In the genomic region with DNA sequence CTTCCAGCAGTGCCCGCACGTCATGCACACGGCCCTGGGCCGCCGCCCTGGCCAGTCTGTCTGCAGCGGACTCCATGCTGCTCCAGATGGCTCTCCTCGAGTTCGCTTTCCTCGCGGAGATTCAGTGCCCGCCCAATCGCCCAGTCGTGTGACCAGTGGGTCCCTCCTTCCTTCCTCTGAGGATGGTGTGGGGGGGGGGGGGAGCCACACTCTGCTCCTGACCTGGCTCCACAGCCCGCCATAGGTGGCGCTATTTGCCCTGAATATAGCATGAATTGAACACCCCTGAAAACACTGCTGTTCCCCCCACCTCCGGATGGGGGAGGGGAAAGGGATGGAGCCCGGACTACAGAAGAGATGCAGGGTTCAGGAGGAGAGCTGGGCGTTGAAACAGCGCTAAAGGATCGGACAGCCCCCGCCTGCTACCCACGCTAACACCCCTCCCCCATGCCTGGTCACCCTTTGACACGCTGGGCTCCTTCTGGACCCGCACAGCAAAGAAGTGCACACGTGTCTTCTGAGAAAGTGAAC, we compare ENCODE assay signal across 8 mouse cellular contexts. TPM values are rescaled to one million over a fixed set of nuclear protein-coding genes. Genes with fewer than 3 reads are reported as not detected.
A peak's percentile ranks its signal among the peaks of the same experiment; 100 is the strongest.
DNase-seq lines count a peak whose midpoint lies in the region; ATAC-seq and TF ChIP-seq lines count a peak whose summit lies in the region.

No protein-coding gene starts in this region.

- peak overlapping the region; percentile 66 to 75 for H3K4me3 ChIP-seq in MEL (ENCODE audit: control insufficient read depth in 1 of 2, insufficient read depth in 1 of 2, low read depth in 2 of 2, low read length in 2 of 2)
- H3K4me3 ChIP-seq in forebrain, embryonic 10.5 days: peak overlapping the region; percentile 22; the same call in 1 of the 2 replicates
- no peak overlapping the region for H3K4me3 ChIP-seq in intestine, embryonic 16.5 days (ENCODE audit: low read length)

- peak; percentile 38 to 84 (median 82); a peak in 5 of 6 replicates for TF ChIP-seq CTCF in MEL (IDR thresholded peaks at IDR 0.05 in 2 of 3, conservative IDR thresholded peaks at IDR 0.05 in 1 of 3; ENCODE audit: control insufficient read depth in 1 of 3, insufficient read depth in 1 of 3, low read depth in 2 of 3, low read length in 3 of 3, poor library complexity in 1 of 3, severe bottlenecking in 1 of 3)

- peak; percentile 54 for TF ChIP-seq RAD21 in MEL (IDR thresholded peaks at IDR 0.05; ENCODE audit: low read depth, low read length)

- WGBS in forebrain, embryonic 10.5 days: under 1% methylated on average over 25 of the region's 25 CpGs
- WGBS in intestine, embryonic 16.5 days: 1% methylated on average over 25 of the region's 25 CpGs

- H3K36me3 ChIP-seq in MEL (ENCODE audit: control insufficient read depth in 1 of 2, insufficient read depth in 2 of 2, low read length in 2 of 2): peaks cover 0 to 27% of the 10 kb centered on the region in 2 experiments; a peak in 3 of 4 replicates
- no peaks in the 10 kb centered on the region for H3K36me3 ChIP-seq in forebrain, embryonic 10.5 days (replicated peaks)
- no peaks in the 10 kb centered on the region for H3K36me3 ChIP-seq in intestine, embryonic 16.5 days (ENCODE audit: control insufficient read depth, insufficient read depth, low read length)

- no peaks in the 10 kb centered on the region for H3K27me3 ChIP-seq in MEL (ENCODE audit: control insufficient read depth in 1 of 2, insufficient read depth in 2 of 2, low read length in 2 of 2)
- peaks cover 99% of the 10 kb centered on the region for H3K27me3 ChIP-seq in forebrain, embryonic 10.5 days (ENCODE audit: poor library complexity, severe bottlenecking)
- H3K27me3 ChIP-seq in intestine, embryonic 16.5 days (replicated peaks; ENCODE audit: control insufficient read depth, insufficient read depth, low read length): peaks cover 55% of the 10 kb centered on the region

- DNase-seq in 3T3-L1 (ENCODE audit: low read depth, low spot score): peak; percentile 97
- peak; percentile 91 for DNase-seq in MEL (ENCODE audit: low read depth, low spot score)
- DNase-seq in forebrain, embryonic 10.5 days (ENCODE audit: extremely low spot score, low spot score): no peak
- peak; percentile 57 for DNase-seq in testis, postnatal 10 days (ENCODE audit: low spot score)
- no peak for DNase-seq in right cerebral cortex, adult 2 months (ENCODE audit: low spot score in 2 of 2)
- no peak for DNase-seq in urinary bladder, postnatal 36 days (ENCODE audit: low spot score in 2 of 2)

- H3K79me2 ChIP-seq in MEL (ENCODE audit: control insufficient read depth, insufficient read depth, low read length, poor library complexity): peaks cover 9% of the 10 kb centered on the region

- no peaks in the 10 kb centered on the region for H3K9me3 ChIP-seq in MEL (replicated peaks; ENCODE audit: insufficient read depth, low read length)
- H3K9me3 ChIP-seq in forebrain, embryonic 10.5 days: peaks cover 2% of the 10 kb centered on the region; the same call in 1 of the 2 replicates
- H3K9me3 ChIP-seq in intestine, embryonic 16.5 days (ENCODE audit: control insufficient read depth, low read length): no peaks in the 10 kb centered on the region

- 0 out of 4 replicates have a peak, but pooled peaks of 1 of the 2 experiments have one; percentile 37 for TF ChIP-seq POLR2A in MEL (IDR thresholded peaks at IDR 0.05; ENCODE audit: control insufficient read depth in 1 of 2, insufficient read depth in 1 of 2, low read depth in 1 of 2, low read length in 2 of 2, poor library complexity in 1 of 2)

- peak overlapping the region; percentile 71 for H3K27ac ChIP-seq in MEL (ENCODE audit: control insufficient read depth, low read depth, low read length)
- no peak overlapping the region for H3K27ac ChIP-seq in forebrain, embryonic 10.5 days
- H3K27ac ChIP-seq in intestine, embryonic 16.5 days (ENCODE audit: low read length): no peak overlapping the region

- ATAC-seq in intestine, embryonic 16.5 days: peak; percentile 67
- ATAC-seq in megakaryocyte progenitor cell, adult 5-6 weeks (replicated peaks; ENCODE audit: poor library complexity): peak; percentile 73

- H3K4me2 ChIP-seq in intestine, embryonic 16.5 days (ENCODE audit: low read depth, low read length): no peak overlapping the region

- no peak for TF ChIP-seq EP300 in MEL (IDR thresholded peaks at IDR 0.05; ENCODE audit: low read depth in 1 of 2, low read length in 2 of 2)

- peaks cover 17 to 20% of the 10 kb centered on the region in 2 experiments for H3K4me1 ChIP-seq in MEL (ENCODE audit: control insufficient read depth in 1 of 2, insufficient read depth in 2 of 2, low read length in 2 of 2)
- peaks cover 9% of the 10 kb centered on the region for H3K4me1 ChIP-seq in forebrain, embryonic 10.5 days
- 0 out of 2 replicates have a peak, but pooled peaks cover 5% of the 10 kb centered on the region for H3K4me1 ChIP-seq in intestine, embryonic 16.5 days (ENCODE audit: control insufficient read depth, insufficient read depth, low read length)

- peak overlapping the region; percentile 68 for H3K9ac ChIP-seq in MEL (ENCODE audit: control insufficient read depth, low read depth, low read length, poor library complexity, severe bottlenecking)
- H3K9ac ChIP-seq in intestine, embryonic 16.5 days (ENCODE audit: low read depth, low read length): no peak overlapping the region

TF ChIP-seq in MEL, 35 proteins besides CTCF, POLR2A, EP300 and RAD21 (continues in another document):
- TF ChIP-seq GATA1 (IDR thresholded peaks at IDR 0.05; ENCODE audit: low read depth, low read length) (no peak), MYB (IDR thresholded peaks at IDR 0.05; ENCODE audit: low read depth, low read length) (no peak), MAFK (IDR thresholded peaks at IDR 0.05; ENCODE audit: borderline replicate concordance, low read depth, low read length) (0 out of 2 replicates have a peak, but pooled peaks have one; percentile 32), MAZ (IDR thresholded peaks at IDR 0.05; ENCODE audit: low read depth, low read length) (peak; percentile 99), ZMIZ1 (IDR thresholded peaks at IDR 0.05; ENCODE audit: low read depth, low read length) (no peak), MYC (IDR thresholded peaks at IDR 0.05; ENCODE audit: low read depth, low read length) (0 out of 2 replicates have a peak, but pooled peaks have one; percentile 58), ZC3H11A (IDR thresholded peaks at IDR 0.05; ENCODE audit: low read depth, low read length) (peak; percentile 54), NELFE (IDR thresholded peaks at IDR 0.05; ENCODE audit: low read depth, low read length) (0 out of 2 replicates have a peak, but pooled peaks have one; percentile 22), TAL1 (IDR thresholded peaks at IDR 0.05; ENCODE audit: low read length) (no peak), SIN3A (IDR thresholded peaks at IDR 0.05; ENCODE audit: low read length) (peak; percentile 79), TCF12 (IDR thresholded peaks at IDR 0.05; ENCODE audit: low read depth, low read length) (peak; percentile 46; the same call in 1 of the 2 replicates), HCFC1 (IDR thresholded peaks at IDR 0.05; ENCODE audit: low read depth, low read length) (peak; percentile 67), CHD2 (IDR thresholded peaks at IDR 0.05; ENCODE audit: low read length) (peak; percentile 78), MXI1 (IDR thresholded peaks at IDR 0.05; ENCODE audit: low read depth, low read length) (peak; percentile 84), UBTF (IDR thresholded peaks at IDR 0.05; ENCODE audit: borderline replicate concordance, insufficient read depth, low read depth, low read length) (0 out of 2 replicates have a peak, but pooled peaks have one; percentile 39), USF1 (IDR thresholded peaks at IDR 0.05; ENCODE audit: low read depth, low read length) (peak; percentile 60; the same call in 1 of the 2 replicates), RCOR1 (IDR thresholded peaks at IDR 0.05; ENCODE audit: low read depth, low read length) (peak; percentile 35), GABPA (IDR thresholded peaks at IDR 0.05; ENCODE audit: low read depth, low read length) (no peak), SMC3 (IDR thresholded peaks at IDR 0.05; ENCODE audit: low read depth, low read length) (peak; percentile 52), KAT2A (conservative IDR thresholded peaks at IDR 0.05; ENCODE audit: low read depth, low read length) (no peak), ZKSCAN1 (IDR thresholded peaks at IDR 0.05; ENCODE audit: low read depth, low read length) (no peak), BHLHE40 (IDR thresholded peaks at IDR 0.05; ENCODE audit: borderline replicate concordance, low read depth, low read length) (peak; percentile 74), NRF1 (IDR thresholded peaks at IDR 0.05; ENCODE audit: insufficient read depth, low read depth, low read length, poor library complexity, severe bottlenecking) (no peak), ETS1 (IDR thresholded peaks at IDR 0.05; ENCODE audit: low read depth, low read length) (peak; percentile 58; the same call in 1 of the 2 replicates), JUND (IDR thresholded peaks at IDR 0.05; ENCODE audit: low read depth, low read length) (no peak), POLR2AphosphoS5 (IDR thresholded peaks at IDR 0.05; ENCODE audit: borderline replicate concordance, low read depth, low read length) (no peak), MAX (IDR thresholded peaks at IDR 0.05; ENCODE audit: low read length) (peak; percentile 51)

RNA-seq across cellular contexts. Expression of a gene that starts 12.4 kb away (rescaled TPM):
- total RNA-seq in MEL (2012; rRNA removed): 163 and 196 TPM in 2 replicates
- 100 to 1,000 TPM in 1 of 2 experiments, not detected in 1; 355 TPM for polyA plus RNA-seq in MEL (2012; ENCODE audit: insufficient read depth in 1 of 2, insufficient read length in 2 of 2, low read depth in 1 of 2, low replicate concordance in 2 of 2, missing spikeins in 1 of 2)
- polyA plus RNA-seq in forebrain, embryonic 10.5 days (2016; fragmentation: Nextera tagmentation; extraction: Ambion mirVana): not detected in 2 replicates
- polyA plus RNA-seq in intestine, embryonic 16.5 days (2015; fragmentation: Nextera tagmentation; extraction: Ambion mirVana): not detected in 2 replicates
- not detected in 2 replicates for total RNA-seq in megakaryocyte progenitor cell, adult 5-6 weeks (2015)
- total RNA-seq in megakaryocyte progenitor cell, adult 5-6 weeks (2017): 0.78 TPM in 1 of 2 replicates, not detected in the other

RNA-seq across cellular contexts. Expression of a gene that starts 28.7 kb away (rescaled TPM):
- total RNA-seq in MEL (2012; rRNA removed): 2.5 and 3.2 TPM in 2 replicates
- 1 to 10 TPM in 1 of 2 experiments, not detected in 1; 1.9 TPM for polyA plus RNA-seq in MEL (2012; ENCODE audit: insufficient read depth in 1 of 2, insufficient read length in 2 of 2, low read depth in 1 of 2, low replicate concordance in 2 of 2, missing spikeins in 1 of 2)
- polyA plus RNA-seq in forebrain, embryonic 10.5 days (2016; fragmentation: Nextera tagmentation; extraction: Ambion mirVana): 0.10 and 0.15 TPM in 2 replicates
- polyA plus RNA-seq in intestine, embryonic 16.5 days (2015; fragmentation: Nextera tagmentation; extraction: Ambion mirVana): 25.5 and 26.0 TPM in 2 replicates
- total RNA-seq in megakaryocyte progenitor cell, adult 5-6 weeks (2015): not detected in 2 replicates
- total RNA-seq in megakaryocyte progenitor cell, adult 5-6 weeks (2017): not detected in 2 replicates

Comparison
In these comparisons a context has a peak if more than half of its experiments do, and no peak if none do; other contexts are left out.
1. DNase-seq: peak in 3T3-L1 (single experiment), MEL (single experiment) and testis, postnatal 10 days (single experiment); none in forebrain, embryonic 10.5 days (single experiment), right cerebral cortex, adult 2 months (0 of 2) and urinary bladder, postnatal 36 days (0 of 2).